Mouse (Mus musculus): ENCODE results near the gene Gm4214.
"Not testable (repeated sequence)": the region's sequence is repeated elsewhere in the genome, so short reads cannot be mapped to it uniquely, and the experiment has no call there.

Gene Gm4214

GRCm38 (mm10) chr7:22984573-22984972, at the start of gene Gm4214:
Gm4214 (minus strand) TSS chr7:22984673.
- DNase-seq (ENCODE audit: low read depth): not testable (repeated sequence)

GRCm38 (mm10) chr7:23019823-23020222, 35.4 kb upstream of the Gm4214 start, which contains the start of gene Gm4216:
Gm4216 (minus strand) TSS chr7:23019923.
- DNase-seq (ENCODE audit: low read depth): not testable (repeated sequence)
